Mouse (Mus musculus): ENCODE data around the gene Stard7. TPM values are rescaled to one million over a fixed set of nuclear protein-coding genes. Genes with fewer than 3 reads are reported as not detected.
A peak's percentile ranks its signal among the peaks of the same experiment; 100 is the strongest.
"Not testable (repeated sequence)": the region's sequence is repeated elsewhere in the genome, so short reads cannot be mapped to it uniquely, and the experiment has no call there.

The Stard7 gene
- polyA plus RNA-seq, 1 experiment from 2014 or later, result 37.9 TPM

DNA sequence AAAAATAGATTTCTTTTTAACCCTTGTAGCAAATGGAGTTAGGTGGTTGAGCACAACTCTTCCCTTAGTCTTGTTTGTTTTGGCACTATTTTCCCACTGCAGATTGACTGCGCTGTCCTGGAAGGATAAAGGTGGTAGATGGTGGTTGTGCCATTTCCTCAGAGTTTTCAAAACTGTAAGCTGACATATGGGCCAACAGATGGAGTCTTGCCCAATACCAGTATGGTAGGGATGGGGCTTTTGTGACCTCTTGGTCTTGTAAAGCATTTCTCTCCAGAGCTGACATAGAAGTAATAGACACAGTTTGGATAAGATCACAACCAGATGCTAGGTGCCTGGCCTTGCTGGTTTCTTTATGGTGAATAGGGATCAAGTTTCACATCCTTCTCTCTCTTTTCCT is 28.0 kb downstream of the Stard7 start:
- Histone ChIP-seq H3K4me3 (ENCODE audit: low read depth, low read length) (no peak overlapping the region), H3K4me1 (ENCODE audit: insufficient read depth, low read depth, low read length) (no peaks in the 10 kb centered on the region), H3K9me3 (ENCODE audit: low read length) (no peaks in the 10 kb centered on the region), H3K27me3 (replicated peaks; ENCODE audit: insufficient read depth, low read length) (no peaks in the 10 kb centered on the region), H3K9ac (replicated peaks; ENCODE audit: low read depth) (no peak overlapping the region), H3K36me3 (ENCODE audit: insufficient read depth, low read length) (peaks cover 28% of the 10 kb centered on the region), H3K27ac (ENCODE audit: low read length) (no peak overlapping the region), H3K4me2 (replicated peaks; ENCODE audit: low read depth, low read length) (no peak overlapping the region)
- WGBS, result 94% methylated on average over 1 of the region's 1 CpGs
- no peak for ATAC-seq
- TF ChIP-seq CTCF (IDR thresholded peaks at IDR 0.05), result no peak
- no peak for TF ChIP-seq EP300 (IDR thresholded peaks at IDR 0.05)
- DNase-seq (ENCODE audit: low spot score), result no peak

DNA sequence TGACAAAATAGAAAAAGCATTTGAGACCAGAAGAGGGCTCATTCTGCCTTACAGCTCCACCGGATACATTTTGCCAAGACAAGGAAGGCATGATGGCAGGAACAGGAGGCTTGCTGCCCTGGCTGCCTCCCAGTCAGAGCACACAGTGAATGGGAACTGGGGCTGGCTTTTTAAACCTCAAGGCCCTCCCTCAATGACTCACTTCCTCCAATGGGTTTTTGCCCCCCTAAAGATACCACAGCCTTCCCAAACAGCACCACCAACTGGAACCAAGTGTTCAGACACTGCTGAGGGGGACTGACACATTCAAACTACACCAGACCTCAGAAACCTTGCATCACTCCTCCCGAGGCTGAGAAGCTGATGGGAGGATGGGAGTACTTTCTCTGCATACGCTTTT is 30.7 kb downstream of the Stard7 start:
- Histone ChIP-seq H3K4me3 (ENCODE audit: low read depth, low read length) (no peak overlapping the region), H3K4me2 (replicated peaks; ENCODE audit: low read depth, low read length) (no peak overlapping the region), H3K27ac (ENCODE audit: low read length) (no peak overlapping the region), H3K4me1 (ENCODE audit: insufficient read depth, low read depth, low read length) (no peaks in the 10 kb centered on the region), H3K36me3 (ENCODE audit: insufficient read depth, low read length) (peaks cover 23% of the 10 kb centered on the region; the same call in 1 of the 2 replicates), H3K9ac (replicated peaks; ENCODE audit: low read depth) (no peak overlapping the region), H3K27me3 (replicated peaks; ENCODE audit: insufficient read depth, low read length) (no peaks in the 10 kb centered on the region), H3K9me3 (ENCODE audit: low read length) (no peaks in the 10 kb centered on the region)
- TF ChIP-seq EP300 (IDR thresholded peaks at IDR 0.05) (no peak), CTCF (IDR thresholded peaks at IDR 0.05) (no peak)
- ATAC-seq (no peak), DNase-seq (ENCODE audit: low spot score) (no peak)
- WGBS, result 78% methylated on average over 3 of the region's 3 CpGs

DNA sequence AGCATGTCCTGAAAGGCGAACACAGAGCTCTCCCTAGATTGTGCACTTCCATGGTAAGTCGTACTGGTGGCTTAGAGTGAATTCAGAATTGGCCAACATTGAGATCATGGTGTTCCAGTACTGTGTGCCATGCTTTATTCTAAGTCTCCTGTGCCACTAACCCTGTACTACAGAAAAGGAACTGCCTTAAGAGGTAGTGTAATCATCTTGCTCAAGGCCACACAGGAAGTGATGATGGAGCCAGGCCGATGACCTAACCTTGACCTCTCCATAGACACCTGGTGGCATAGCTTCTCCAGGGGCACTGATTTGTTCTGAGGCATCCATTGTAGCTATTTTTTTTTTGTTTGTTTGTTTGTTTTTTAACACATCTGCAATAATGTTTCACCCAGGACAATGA is 31.9 kb downstream of the Stard7 start:
- Histone ChIP-seq H3K4me2 (replicated peaks; ENCODE audit: low read depth, low read length) (no peak overlapping the region), H3K9me3 (ENCODE audit: low read length) (no peaks in the 10 kb centered on the region), H3K4me3 (ENCODE audit: low read depth, low read length) (no peak overlapping the region), H3K27ac (ENCODE audit: low read length) (no peak overlapping the region), H3K9ac (replicated peaks; ENCODE audit: low read depth) (no peak overlapping the region), H3K36me3 (ENCODE audit: insufficient read depth, low read length) (peaks cover 16% of the 10 kb centered on the region; the same call in 1 of the 2 replicates), H3K27me3 (replicated peaks; ENCODE audit: insufficient read depth, low read length) (no peaks in the 10 kb centered on the region), H3K4me1 (ENCODE audit: insufficient read depth, low read depth, low read length) (no peaks in the 10 kb centered on the region)
- TF ChIP-seq CTCF (IDR thresholded peaks at IDR 0.05) (no peak), EP300 (IDR thresholded peaks at IDR 0.05) (no peak)
- ATAC-seq, result no peak
- WGBS, result 85% methylated on average over 3 of the region's 3 CpGs
- DNase-seq (ENCODE audit: low spot score), result no peak

- not testable (repeated sequence) for H3K4me3 ChIP-seq (ENCODE audit: low read depth, low read length); H3K4me2 ChIP-seq (replicated peaks; ENCODE audit: low read depth, low read length); H3K9ac ChIP-seq (replicated peaks; ENCODE audit: low read depth); ATAC-seq; H3K4me1 ChIP-seq (ENCODE audit: insufficient read depth, low read depth, low read length); DNase-seq (ENCODE audit: low spot score); H3K36me3 ChIP-seq (ENCODE audit: insufficient read depth, low read length); H3K27ac ChIP-seq (ENCODE audit: low read length); H3K9me3 ChIP-seq (ENCODE audit: low read length); H3K27me3 ChIP-seq (replicated peaks; ENCODE audit: insufficient read depth, low read length)
- WGBS, result 89% methylated on average over 4 of the region's 4 CpGs
Observed at GRCm38 (mm10) chr2:127304192-127304591, 34.2 kb downstream of the Stard7 start.

DNA sequence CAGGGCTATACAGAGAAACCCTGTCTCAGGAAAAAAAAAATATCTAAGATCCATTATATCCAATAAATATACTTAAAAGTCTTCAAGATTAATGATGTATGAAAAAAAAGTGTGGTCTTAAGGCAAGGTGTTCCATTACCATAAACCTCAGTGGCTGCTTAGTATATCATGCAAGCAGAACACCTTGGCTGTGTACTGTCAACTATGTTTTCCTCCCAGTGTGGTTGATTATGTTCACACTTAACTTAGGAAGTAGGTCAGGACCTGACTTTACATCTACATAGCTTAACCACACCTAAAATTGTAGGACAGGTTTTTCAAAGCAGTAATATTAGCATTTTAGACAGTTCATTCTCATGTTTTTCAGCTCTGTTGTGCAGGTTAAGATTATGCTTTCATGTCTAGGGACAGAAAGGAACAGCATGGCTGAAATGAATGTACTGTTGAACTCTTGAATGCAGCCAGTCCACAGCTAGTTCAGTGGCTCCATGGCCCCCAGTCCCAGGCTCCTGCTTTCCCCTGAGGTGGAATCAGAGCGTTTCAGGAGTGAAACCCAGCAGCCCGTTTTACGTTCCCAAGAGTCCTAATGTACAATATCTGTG is 34.7 kb downstream of the Stard7 start:
- no peak for DNase-seq (ENCODE audit: low spot score)
- no peak for ATAC-seq
- H3K27ac ChIP-seq (ENCODE audit: low read length), result no peak overlapping the region
- no peak overlapping the region for H3K4me3 ChIP-seq (ENCODE audit: low read depth, low read length)
- no peak overlapping the region for H3K9ac ChIP-seq (replicated peaks; ENCODE audit: low read depth)
- no peak for TF ChIP-seq CTCF (IDR thresholded peaks at IDR 0.05)
- no peaks in the 10 kb centered on the region for H3K9me3 ChIP-seq (ENCODE audit: low read length)
- H3K4me1 ChIP-seq (ENCODE audit: insufficient read depth, low read depth, low read length), result no peaks in the 10 kb centered on the region
- no peaks in the 10 kb centered on the region for H3K27me3 ChIP-seq (replicated peaks; ENCODE audit: insufficient read depth, low read length)
- WGBS, result 86% methylated on average over 3 of the region's 3 CpGs
- H3K36me3 ChIP-seq (ENCODE audit: insufficient read depth, low read length), result no peaks in the 10 kb centered on the region
- no peak overlapping the region for H3K4me2 ChIP-seq (replicated peaks; ENCODE audit: low read depth, low read length)

GRCm38 (mm10) chr2:127306123-127306522 is 36.1 kb downstream of the Stard7 start:
- peak; percentile 46 for TF ChIP-seq CTCF (IDR thresholded peaks at IDR 0.05)
- TF ChIP-seq EP300 (IDR thresholded peaks at IDR 0.05), result no peak
- no peak for ATAC-seq
- Histone ChIP-seq H3K27ac (ENCODE audit: low read length) (no peak overlapping the region), H3K4me2 (replicated peaks; ENCODE audit: low read depth, low read length) (no peak overlapping the region), H3K9me3 (ENCODE audit: low read length) (no peaks in the 10 kb centered on the region), H3K36me3 (ENCODE audit: insufficient read depth, low read length) (no peaks in the 10 kb centered on the region), H3K4me3 (ENCODE audit: low read depth, low read length) (no peak overlapping the region), H3K27me3 (replicated peaks; ENCODE audit: insufficient read depth, low read length) (no peaks in the 10 kb centered on the region), H3K9ac (replicated peaks; ENCODE audit: low read depth) (no peak overlapping the region), H3K4me1 (ENCODE audit: insufficient read depth, low read depth, low read length) (no peaks in the 10 kb centered on the region)
- DNase-seq (ENCODE audit: low spot score), result no peak

DNA sequence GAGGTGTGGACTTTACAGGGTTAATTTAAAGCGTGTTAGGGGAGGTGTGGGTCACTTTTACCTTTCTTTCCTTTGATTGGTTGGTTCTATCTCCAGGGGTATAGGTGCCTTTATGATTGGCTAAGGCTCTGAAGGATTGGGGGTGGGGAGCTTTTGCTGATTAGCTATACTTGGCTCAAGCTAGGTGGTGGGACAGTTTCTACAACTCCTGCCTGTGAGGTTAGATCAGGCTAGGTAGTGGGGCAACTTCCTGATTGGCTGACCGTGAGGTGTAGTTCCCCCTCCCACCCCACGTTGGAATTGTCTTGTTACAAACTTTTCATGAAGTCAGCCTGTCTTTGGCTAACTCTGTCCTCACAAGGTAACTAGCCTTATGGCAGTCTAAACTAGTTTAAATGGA is 37.2 kb downstream of the Stard7 start:
- TF ChIP-seq CTCF (IDR thresholded peaks at IDR 0.05) (no peak), EP300 (IDR thresholded peaks at IDR 0.05) (no peak)
- H3K4me1 ChIP-seq (ENCODE audit: insufficient read depth, low read depth, low read length), result no peaks in the 10 kb centered on the region
- ATAC-seq (no peak), DNase-seq (ENCODE audit: low spot score) (no peak)
- H3K4me3 ChIP-seq (ENCODE audit: low read depth, low read length), result no peak overlapping the region
- 35% methylated on average over 3 of the region's 3 CpGs for WGBS
- H3K9ac ChIP-seq (replicated peaks; ENCODE audit: low read depth), result no peak overlapping the region
- H3K36me3 ChIP-seq (ENCODE audit: insufficient read depth, low read length), result no peaks in the 10 kb centered on the region
- H3K27me3 ChIP-seq (replicated peaks; ENCODE audit: insufficient read depth, low read length), result no peaks in the 10 kb centered on the region
- no peak overlapping the region for H3K27ac ChIP-seq (ENCODE audit: low read length)
- no peak overlapping the region for H3K4me2 ChIP-seq (replicated peaks; ENCODE audit: low read depth, low read length)
- H3K9me3 ChIP-seq (ENCODE audit: low read length), result no peaks in the 10 kb centered on the region
